Mouse (Mus musculus): ENCODE measurements around the gene Kif24.

Gene Kif24

DNA sequence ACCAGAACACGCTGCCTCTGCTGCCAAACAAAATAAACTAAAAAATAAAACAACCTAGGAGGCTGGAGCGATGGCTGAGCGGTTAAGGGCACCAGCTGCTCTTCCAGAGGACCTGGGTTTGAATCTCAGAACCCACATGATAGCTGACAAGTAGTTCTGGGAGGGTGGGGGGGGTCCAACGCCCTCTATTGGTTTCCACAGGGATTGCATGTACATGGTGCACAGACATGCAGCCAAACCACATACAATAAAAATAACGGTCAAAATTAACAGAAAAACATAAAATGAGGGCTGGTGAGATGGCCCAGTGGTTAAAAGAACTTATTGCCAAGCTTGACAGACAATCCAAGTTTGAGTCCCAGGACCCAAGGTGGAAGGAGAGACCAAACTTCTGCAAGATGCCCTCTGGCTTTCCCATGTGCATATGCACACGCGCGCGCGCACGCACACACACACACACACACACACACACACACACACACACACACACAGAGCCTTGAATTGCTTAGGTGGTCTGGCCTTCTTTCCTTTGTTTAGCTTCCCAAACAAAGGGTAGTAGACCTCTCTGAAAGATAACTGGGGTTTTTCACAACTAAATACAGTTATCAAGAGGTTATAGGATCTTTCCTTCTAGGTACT lies 123.7 kb downstream of the Kif24 start:
- DNase-seq = no peak

Measured in kidney, postnatal 25 days (tissue).